In genomic region chr17:35126206-35126611, GRCm38 (mm10) we compare ENCODE assay signal across 8 mouse cellular contexts. TPM values are rescaled to one million over a fixed set of nuclear protein-coding genes. Genes with fewer than 3 reads are reported as not detected.
DNase-seq lines count a peak whose midpoint lies in the region; ATAC-seq lines count a peak whose summit lies in the region.

TSS of gene D17H6S53E (plus strand) at chr17:35126373.

- peak; percentile 63 for DNase-seq in layer of hippocampus, adult 11-12 months (ENCODE audit: low spot score)
- no peak for DNase-seq in layer of hippocampus, adult 9-10 months (ENCODE audit: low spot score)
- peak; percentile 80 for DNase-seq in embryo, embryonic 9.5 days (ENCODE audit: extremely low spot score)
- DNase-seq in heart, adult 11 months, result peak; percentile 99
- peak; percentile 70 for DNase-seq in kidney, adult 11 months
- DNase-seq in midbrain, embryonic 14.5 days, result peak; percentile 83
- peak; percentile 66 to 76 for DNase-seq in spleen, adult 18-20 months

- H3K27ac ChIP-seq in limb, embryonic 13.5 days, result peak within 1 kb of the TSS; percentile 88
- peak within 1 kb of the TSS; percentile 74 for H3K27ac ChIP-seq in midbrain, embryonic 14.5 days (replicated peaks; ENCODE audit: low read depth, low read length)

- WGBS in limb, embryonic 13.5 days, result under 1% methylated on average over 30 of the region's 36 CpGs
- WGBS in midbrain, embryonic 14.5 days, result under 1% methylated on average over 36 of the region's 36 CpGs

- peak within 1 kb of the TSS; percentile 76 for H3K4me3 ChIP-seq in limb, embryonic 13.5 days
- H3K4me3 ChIP-seq in midbrain, embryonic 14.5 days (replicated peaks; ENCODE audit: low read depth, low read length), result peak within 1 kb of the TSS; percentile 59

- no peaks in the 10 kb centered on the region for H3K27me3 ChIP-seq in limb, embryonic 13.5 days
- no peaks in the 10 kb centered on the region for H3K27me3 ChIP-seq in midbrain, embryonic 14.5 days (ENCODE audit: control insufficient read depth, insufficient read depth, low read length)

- peak; percentile 41; the same call in 1 of the 2 replicates for ATAC-seq in limb, embryonic 13.5 days (ENCODE audit: low FRiP score, low read depth)
- no peak; the same call in 1 of the 2 replicates for ATAC-seq in midbrain, embryonic 14.5 days (ENCODE audit: low FRiP score, low TSS enrichment)

- H3K36me3 ChIP-seq in limb, embryonic 13.5 days, result peaks cover 39% of the 10 kb centered on the region
- peaks cover 18% of the 10 kb centered on the region for H3K36me3 ChIP-seq in midbrain, embryonic 14.5 days (ENCODE audit: control insufficient read depth, insufficient read depth, low read length)

- H3K9ac ChIP-seq in limb, embryonic 13.5 days, result peak within 1 kb of the TSS; percentile 88
- peak within 1 kb of the TSS; percentile 78 for H3K9ac ChIP-seq in midbrain, embryonic 14.5 days (replicated peaks; ENCODE audit: low read length)

- H3K4me2 ChIP-seq in limb, embryonic 13.5 days (replicated peaks), result peak within 1 kb of the TSS; percentile 81
- peak within 1 kb of the TSS; percentile 77 for H3K4me2 ChIP-seq in midbrain, embryonic 14.5 days (ENCODE audit: low read length)

- H3K9me3 ChIP-seq in limb, embryonic 13.5 days, result no peaks in the 10 kb centered on the region
- no peaks in the 10 kb centered on the region for H3K9me3 ChIP-seq in midbrain, embryonic 14.5 days (ENCODE audit: control insufficient read depth, low read length)

- H3K4me1 ChIP-seq in limb, embryonic 13.5 days, result peaks cover 34% of the 10 kb centered on the region
- H3K4me1 ChIP-seq in midbrain, embryonic 14.5 days (ENCODE audit: control insufficient read depth, insufficient read depth, low read length), result peaks cover 13% of the 10 kb centered on the region; the same call in 1 of the 2 replicates

RNA-seq across cellular contexts. Expression of gene D17H6S53E, which starts in this region (rescaled TPM):
- polyA plus RNA-seq in limb, embryonic 13.5 days (2015; fragmentation: Nextera tagmentation; extraction: Ambion mirVana), result 11.7 and 13.4 TPM in 2 replicates
- 6.0 and 6.8 TPM in 2 replicates for polyA plus RNA-seq in midbrain, embryonic 14.5 days (2014; fragmentation: Nextera tagmentation; extraction: Ambion mirVana)
